Mouse (Mus musculus): ENCODE measurements around the gene Akt3.

Akt3 gene

GRCm38 (mm10) chr1:176979235-176979634 lies 278.8 kb downstream of the Akt3 start:
- DNase-seq = no peak

GRCm38 (mm10) chr1:176973356-176974088 lies 284.5 kb downstream of the Akt3 start:
- DNase-seq = no peak

- DNase-seq = no peak
Observed at GRCm38 (mm10) chr1:176971479-176971797, 286.6 kb downstream of the Akt3 start.

GRCm38 (mm10) chr1:176970635-176971478 lies 287.1 kb downstream of the Akt3 start:
- DNase-seq = no peak
